Mouse (Mus musculus) stomach, postnatal 0 days (tissue): Measurements from ENCODE around the gene Efcab6. TPM values are rescaled to one million over a fixed set of nuclear protein-coding genes. Genes with fewer than 3 reads are reported as not detected.

Source experiments
- ATAC-seq: fragments of 200-750 bp; cut with Nextera tagmentation; 2 replicates; pipeline ENCODE4 v1.8.0; 2017; ENCODE audit not compliant: low FRiP score, low TSS enrichment
- DNase-seq: peaks from one replicate; pipeline ENCODE4 v3.0.0-alpha.2; 2016; ENCODE audit warnings: low spot score
- H3K27ac ChIP-seq: fragments of 300-500 bp; sonication (generic); replicated peaks from 2 replicates; pipeline ENCODE4 v1.5.1; 2014; ENCODE audit warnings: mild to moderate bottlenecking, control low read depth
- H3K27me3 ChIP-seq: fragments of 300-500 bp; sonication (generic); 2 replicates; pipeline ENCODE4 v1.6.1; 2014; ENCODE audit warnings: low read length; ENCODE audit not compliant: control insufficient read depth, insufficient read depth
- H3K36me3 ChIP-seq: fragments of 300-500 bp; sonication (generic); 2 replicates; pipeline ENCODE4 v1.6.1; 2014; ENCODE audit warnings: low read length, mixed read lengths; ENCODE audit not compliant: control insufficient read depth, insufficient read depth
- H3K4me1 ChIP-seq: fragments of 300-500 bp; sonication (generic); replicated peaks from 2 replicates; pipeline ENCODE4 v1.6.1; 2014; ENCODE audit warnings: antibody characterized with exemption; ENCODE audit not compliant: control insufficient read depth, insufficient read depth
- H3K4me2 ChIP-seq: fragments of 300-500 bp; sonication (generic); replicated peaks from 2 replicates; pipeline ENCODE4 v1.6.1; 2014; ENCODE audit warnings: low read depth, mild to moderate bottlenecking, control low read depth, moderate library complexity
- H3K4me3 ChIP-seq: fragments of 300-500 bp; sonication (generic); 2 replicates; pipeline ENCODE4 v1.5.1; 2014; ENCODE audit warnings: low read depth, low read length, control low read depth
- H3K9ac ChIP-seq: fragments of 300-500 bp; sonication (generic); 2 replicates; pipeline ENCODE4 v1.6.1; 2014; ENCODE audit warnings: mild to moderate bottlenecking, low read length, control low read depth, mixed read lengths
- H3K9me3 ChIP-seq: fragments of 300-500 bp; sonication (generic); 2 replicates; pipeline ENCODE4 v1.6.1; 2016; ENCODE audit warnings: low read length; ENCODE audit not compliant: control insufficient read depth
- CTCF ChIP-seq: IDR thresholded peaks from 2 replicates; pipeline ENCODE4 v1.5.1; 2016; ENCODE audit warnings: antibody characterized with exemption, low read depth, mild to moderate bottlenecking, moderate library complexity
- EP300 ChIP-seq: optimal IDR thresholded peaks from 2 replicates; pipeline ENCODE3; 2016; ENCODE audit warnings: antibody characterized with exemption
- WGBS: fragments of 180-500 bp; shearing (Covaris S2); extraction: QIAGEN DNeasy Blood & Tissue Kit; methylation state at CpG from one replicate; pipeline ENCODE4 v1.1.7; 2014; 5-methylcytosine and 5-hydroxymethylcytosine counted together
- polyA plus RNA-seq: library from polyadenylated mRNA; unstranded; fragments of >200 nt; fragmentation: Nextera tagmentation; extraction: Ambion mirVana; gene quantifications from 2 replicates; pipeline ENCODE4 v1.2.1, GENCODE M21; 2015

Gene Efcab6
- polyA plus RNA-seq, 1 experiment from 2014 or later: 0.07 TPM

DNA sequence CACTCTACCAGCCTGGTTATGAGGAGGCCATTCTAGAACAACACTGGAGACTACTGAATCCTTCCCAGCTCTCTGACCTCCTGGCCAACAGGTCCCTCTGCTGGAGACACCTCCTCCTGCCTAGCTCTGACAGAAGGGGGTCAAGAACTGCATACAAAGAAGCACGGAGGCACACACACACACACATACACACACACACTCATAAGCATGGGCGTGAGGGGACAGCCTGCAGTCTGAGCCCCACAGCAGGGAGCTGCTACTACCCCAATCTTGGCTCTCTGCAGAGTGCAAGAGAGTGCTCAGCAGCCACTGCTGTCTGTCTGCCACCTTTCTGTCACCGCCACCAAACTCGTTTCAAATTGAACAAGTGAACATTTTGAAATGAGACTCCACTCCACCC, 67.6 kb downstream of the Efcab6 start:
- no peaks in the 10 kb centered on the region for H3K4me1 ChIP-seq
- no peaks in the 10 kb centered on the region for H3K9me3 ChIP-seq
- peak; percentile 41 for TF ChIP-seq CTCF
- no peak for TF ChIP-seq EP300
- no peak overlapping the region for H3K27ac ChIP-seq
- H3K36me3 ChIP-seq: no peaks in the 10 kb centered on the region
- no peak overlapping the region for H3K9ac ChIP-seq
- no peak overlapping the region for H3K4me3 ChIP-seq
- H3K4me2 ChIP-seq: no peak overlapping the region
- no peaks in the 10 kb centered on the region for H3K27me3 ChIP-seq
- 17% methylated on average over 4 of the region's 4 CpGs for WGBS
- no peak for DNase-seq
- no peak for ATAC-seq

DNA sequence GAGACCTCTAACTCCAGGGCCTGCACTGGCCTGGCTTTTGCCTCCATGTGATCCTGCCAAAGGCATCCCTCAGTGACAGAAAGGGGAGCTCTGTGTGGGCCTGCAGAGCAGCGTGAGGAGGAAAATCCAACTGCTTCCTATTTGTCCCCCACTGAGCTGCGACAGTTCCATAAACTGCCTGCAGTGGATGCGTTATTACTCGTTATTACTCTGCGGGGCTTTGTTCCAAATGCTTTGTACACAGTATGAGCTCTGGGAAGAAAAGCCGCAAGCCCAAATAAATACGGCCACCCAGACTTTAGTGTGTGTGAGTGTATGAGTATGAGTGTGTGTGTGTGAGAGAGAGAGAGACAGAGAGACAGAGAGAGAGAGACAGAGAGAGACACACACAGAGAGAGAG, 68.3 kb downstream of the Efcab6 start:
- ATAC-seq (no peak), DNase-seq (no peak)
- Histone ChIP-seq H3K27me3 (no peaks in the 10 kb centered on the region), H3K9ac (no peak overlapping the region), H3K27ac (no peak overlapping the region), H3K4me2 (no peak overlapping the region), H3K36me3 (no peaks in the 10 kb centered on the region), H3K4me1 (no peaks in the 10 kb centered on the region), H3K9me3 (no peaks in the 10 kb centered on the region), H3K4me3 (no peak overlapping the region)
- 47% methylated on average over 7 of the region's 7 CpGs for WGBS
- TF ChIP-seq CTCF (no peak), EP300 (no peak)

DNA sequence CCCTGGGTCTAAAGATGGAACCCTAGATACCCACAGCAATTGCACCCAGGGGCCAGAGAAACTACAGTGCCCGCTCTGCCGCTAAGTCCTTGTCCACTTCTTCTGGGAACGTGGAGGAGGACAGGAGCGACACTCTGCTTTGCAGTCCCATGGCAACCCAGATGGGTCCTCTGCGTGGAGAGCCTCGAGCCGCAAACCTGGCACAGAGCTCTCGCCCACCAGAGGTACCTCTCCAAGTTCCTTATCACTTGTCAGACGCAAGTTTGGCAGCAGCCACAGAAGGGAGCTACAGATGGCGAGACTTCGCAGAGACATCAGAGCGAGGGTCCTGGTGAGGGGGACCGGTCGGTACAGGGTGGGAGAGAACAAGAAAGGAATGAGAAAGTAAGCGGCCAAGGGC, 73.0 kb downstream of the Efcab6 start:
- no peaks in the 10 kb centered on the region for H3K27me3 ChIP-seq
- H3K9ac ChIP-seq: no peak overlapping the region
- TF ChIP-seq CTCF: no peak
- no peak for TF ChIP-seq EP300
- H3K36me3 ChIP-seq: no peaks in the 10 kb centered on the region
- 80% methylated on average over 15 of the region's 15 CpGs for WGBS
- no peak for ATAC-seq
- H3K4me3 ChIP-seq: no peak overlapping the region
- H3K4me1 ChIP-seq: no peaks in the 10 kb centered on the region
- H3K27ac ChIP-seq: no peak overlapping the region
- DNase-seq: no peak
- no peak overlapping the region for H3K4me2 ChIP-seq
- H3K9me3 ChIP-seq: no peaks in the 10 kb centered on the region

DNA sequence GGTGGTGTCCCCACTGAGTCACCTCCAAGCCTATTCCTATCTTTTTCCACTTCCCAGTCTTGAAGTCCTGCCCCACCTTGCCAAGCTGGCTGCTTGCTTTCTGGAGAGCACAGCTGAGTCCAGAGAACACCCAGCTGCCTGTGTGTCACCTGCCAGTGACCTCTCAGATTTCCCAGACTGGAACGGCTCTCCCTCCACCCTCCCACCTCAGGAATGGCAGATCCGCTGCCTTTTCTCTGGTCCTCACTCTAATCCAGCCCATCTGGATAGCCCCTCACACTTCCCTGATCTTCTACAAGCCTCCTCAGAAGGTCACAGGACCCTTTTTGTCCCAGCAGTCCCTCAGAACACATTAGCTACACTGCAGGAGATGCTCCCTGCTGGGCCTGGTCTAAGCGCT, 73.7 kb downstream of the Efcab6 start:
- H3K4me2 ChIP-seq: no peak overlapping the region
- no peaks in the 10 kb centered on the region for H3K4me1 ChIP-seq
- no peak overlapping the region for H3K9ac ChIP-seq
- ATAC-seq: peak; percentile 54; the same call in 1 of the 2 replicates
- H3K36me3 ChIP-seq: no peaks in the 10 kb centered on the region
- no peak overlapping the region for H3K27ac ChIP-seq
- TF ChIP-seq CTCF (no peak), EP300 (no peak)
- H3K4me3 ChIP-seq: no peak overlapping the region
- H3K9me3 ChIP-seq: no peaks in the 10 kb centered on the region
- 14% methylated on average over 3 of the region's 3 CpGs for WGBS
- H3K27me3 ChIP-seq: no peaks in the 10 kb centered on the region
- DNase-seq: no peak

DNA sequence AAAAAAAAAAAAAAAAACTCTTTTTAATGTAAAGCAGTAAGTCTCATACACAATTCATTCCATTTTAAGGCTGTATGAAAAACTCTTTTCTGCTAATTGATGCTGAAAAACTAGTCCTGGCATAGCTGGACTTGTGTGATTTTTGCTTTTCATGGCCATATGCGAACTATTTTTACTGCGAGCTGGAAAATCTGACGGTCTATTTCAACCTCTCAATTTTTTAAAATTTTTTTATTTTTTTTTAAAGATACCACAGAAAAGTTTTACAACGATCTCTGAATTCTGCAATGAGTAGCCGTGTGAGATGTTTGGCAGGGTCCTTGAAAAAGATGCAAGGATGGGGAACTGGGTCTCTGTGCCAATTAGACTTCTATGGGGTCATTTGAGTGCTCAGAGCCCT, 75.9 kb downstream of the Efcab6 start:
- Histone ChIP-seq H3K27ac (no peak overlapping the region), H3K4me2 (no peak overlapping the region), H3K9me3 (no peaks in the 10 kb centered on the region), H3K9ac (no peak overlapping the region), H3K27me3 (no peaks in the 10 kb centered on the region), H3K36me3 (no peaks in the 10 kb centered on the region), H3K4me3 (no peak overlapping the region), H3K4me1 (no peaks in the 10 kb centered on the region)
- DNase-seq (no peak), ATAC-seq (no peak)
- TF ChIP-seq EP300: no peak
- TF ChIP-seq CTCF: no peak
- WGBS: 86% methylated on average over 5 of the region's 5 CpGs

DNA sequence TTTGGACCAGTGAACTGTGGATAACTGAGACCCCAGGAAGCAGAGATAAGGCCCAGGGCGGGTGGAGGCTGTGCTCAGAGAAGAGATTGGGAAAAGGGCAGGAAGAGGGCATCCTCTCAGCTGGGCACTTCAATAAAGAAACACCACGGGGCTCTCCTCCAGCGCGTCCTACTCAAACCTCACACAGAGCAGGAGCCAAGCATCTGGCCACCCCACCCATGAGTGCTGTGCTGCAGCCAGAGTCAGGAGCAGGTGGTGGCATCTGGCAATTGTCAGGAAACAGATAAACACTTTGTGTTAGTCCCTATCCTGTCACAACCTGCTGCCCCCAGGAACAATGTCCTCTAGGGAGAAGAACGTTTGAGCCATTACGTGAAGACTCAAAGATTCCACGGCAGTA, 77.1 kb downstream of the Efcab6 start:
- no peaks in the 10 kb centered on the region for H3K4me1 ChIP-seq
- WGBS: 42% methylated on average over 7 of the region's 7 CpGs
- H3K4me2 ChIP-seq: no peak overlapping the region
- no peak for DNase-seq
- H3K4me3 ChIP-seq: no peak overlapping the region
- TF ChIP-seq EP300: no peak
- no peak for TF ChIP-seq CTCF
- no peak overlapping the region for H3K27ac ChIP-seq
- no peaks in the 10 kb centered on the region for H3K9me3 ChIP-seq
- ATAC-seq: no peak
- H3K27me3 ChIP-seq: no peaks in the 10 kb centered on the region
- H3K36me3 ChIP-seq: no peaks in the 10 kb centered on the region
- no peak overlapping the region for H3K9ac ChIP-seq
